Mouse (Mus musculus) liver, embryonic 18 days (tissue): Measurements from ENCODE around the gene Krtap4-1. TPM values are rescaled to one million over a fixed set of nuclear protein-coding genes. Genes with fewer than 3 reads are reported as not detected.

Experiments used
- polyA plus RNA-seq: library from polyadenylated mRNA; depleted of rRNA; stranded (reverse); fragments of >200 nt; gene quantifications from 2 replicates; pipeline ENCODE4 v1.2.3, GENCODE M21; 2012; rRNA removed

Gene Krtap4-1
- not detected in 2 replicates for polyA plus RNA-seq

GRCm38 (mm10) chr11:99628138-99628537, at the start of gene Krtap4-1:
Gene Krtap4-1 (minus strand): TSS chr11:99628238.

GRCm38 (mm10) chr11:99665860-99666259, 37.8 kb upstream of the Krtap4-1 start, which contains the start of gene Krtap4-6:
Gene Krtap4-6 (minus strand): TSS chr11:99665960.

GRCm38 (mm10) chr11:99658467-99659010, 30.5 kb upstream of the Krtap4-1 start, which contains the start of gene Gm11563:
Gene Gm11563 (minus strand): TSS chr11:99658960.

GRCm38 (mm10) chr11:99650136-99650535, 22.1 kb upstream of the Krtap4-1 start, which contains the start of gene Gm11555:
Gene Gm11555 (minus strand): TSS chr11:99650236.

GRCm38 (mm10) chr11:99643635-99644139, 15.6 kb upstream of the Krtap4-1 start, which contains the start of gene Krtap4-7:
Gene Krtap4-7 (minus strand): TSS chr11:99644089.

GRCm38 (mm10) chr11:99634653-99635134, 6.7 kb upstream of the Krtap4-1 start, which contains the start of gene Krtap4-2:
Gene Krtap4-2 (minus strand): TSS chr11:99635084.

GRCm38 (mm10) chr11:99620335-99620734, 7.7 kb downstream of the Krtap4-1 start, which contains the start of gene Gm11562:
Gene Gm11562 (minus strand): TSS chr11:99620435.

GRCm38 (mm10) chr11:99614796-99615363, 13.2 kb downstream of the Krtap4-1 start, which contains the start of gene Krtap2-4:
Gene Krtap2-4 (minus strand): TSS chr11:99614846.

GRCm38 (mm10) chr11:99610089-99610488, 17.9 kb downstream of the Krtap4-1 start, which contains the start of gene Gm11937:
Gene Gm11937 (minus strand): TSS chr11:99610189.

GRCm38 (mm10) chr11:99603208-99603607, 24.8 kb downstream of the Krtap4-1 start, which contains the start of gene Gm11938:
Gene Gm11938 (minus strand): TSS chr11:99603308.

GRCm38 (mm10) chr11:99597742-99598141, 30.3 kb downstream of the Krtap4-1 start, which contains the start of gene Krtap9-3:
Gene Krtap9-3 (minus strand): TSS chr11:99598105.

GRCm38 (mm10) chr11:99590981-99591380, 37.1 kb downstream of the Krtap4-1 start, which contains the start of gene Krtap1-3:
Gene Krtap1-3 (minus strand): TSS chr11:99591339.

GRCm38 (mm10) chr11:99583245-99583704, 44.8 kb downstream of the Krtap4-1 start, which contains the start of gene Krtap1-4:
Gene Krtap1-4 (minus strand): TSS chr11:99583654.

GRCm38 (mm10) chr11:99580636-99581035, 47.4 kb downstream of the Krtap4-1 start, which contains the start of gene Krtap1-5:
Gene Krtap1-5 (minus strand): TSS chr11:99581016.

Other genes starting within 250 kb of the Krtap4-1 start
- gene Krt10, start 238.9 kb downstream of the Krtap4-1 start, polyA plus RNA-seq, result 1.5 and 1.7 TPM in 2 replicates
- gene Krt12, start 206.0 kb downstream of the Krtap4-1 start, polyA plus RNA-seq, result 0.05 TPM in 1 of 2 replicates, not detected in the other
- gene Krt20, start 190.1 kb downstream of the Krtap4-1 start, polyA plus RNA-seq, result 12.1 and 18.7 TPM in 2 replicates
- gene Krt23, start 135.1 kb downstream of the Krtap4-1 start, polyA plus RNA-seq, result 4.7 and 5.5 TPM in 2 replicates
- not detected in 2 replicates for gene Krt39, start 106.9 kb downstream of the Krtap4-1 start, polyA plus RNA-seq
- gene Krt40, start 85.1 kb downstream of the Krtap4-1 start, polyA plus RNA-seq, result not detected in 2 replicates
- not detected in 2 replicates for gene Krtap3-3, start 77.4 kb downstream of the Krtap4-1 start, polyA plus RNA-seq
- gene Krtap3-2, start 71.4 kb downstream of the Krtap4-1 start, polyA plus RNA-seq, result not detected in 2 replicates
- gene Gm11939, start 68.8 kb downstream of the Krtap4-1 start, polyA plus RNA-seq, result not detected in 2 replicates
- not detected in 2 replicates for gene Krtap3-1, start 61.6 kb downstream of the Krtap4-1 start, polyA plus RNA-seq
- not detected in 2 replicates for gene Krtap1-5, start 47.2 kb downstream of the Krtap4-1 start, polyA plus RNA-seq
- not detected in 2 replicates for gene Krtap1-4, start 44.6 kb downstream of the Krtap4-1 start, polyA plus RNA-seq
- gene Krtap1-3, start 36.9 kb downstream of the Krtap4-1 start, polyA plus RNA-seq, result not detected in 2 replicates
- not detected in 2 replicates for gene Krtap9-3, start 30.1 kb downstream of the Krtap4-1 start, polyA plus RNA-seq
- gene Gm11938, start 24.9 kb downstream of the Krtap4-1 start, polyA plus RNA-seq, result not detected in 2 replicates
- gene Gm11937, start 18.0 kb downstream of the Krtap4-1 start, polyA plus RNA-seq, result not detected in 2 replicates
- not detected in 2 replicates for gene Krtap2-4, start 13.4 kb downstream of the Krtap4-1 start, polyA plus RNA-seq
- gene Gm11562, start 7.8 kb downstream of the Krtap4-1 start, polyA plus RNA-seq, result not detected in 2 replicates
- gene Krtap4-2, start 6.8 kb upstream of the Krtap4-1 start, polyA plus RNA-seq, result not detected in 2 replicates
- gene Krtap4-7, start 15.9 kb upstream of the Krtap4-1 start, polyA plus RNA-seq, result not detected in 2 replicates
- not detected in 2 replicates for gene Gm11555, start 22.0 kb upstream of the Krtap4-1 start, polyA plus RNA-seq
- not detected in 2 replicates for gene Gm11563, start 30.7 kb upstream of the Krtap4-1 start, polyA plus RNA-seq
- gene Krtap4-6, start 37.7 kb upstream of the Krtap4-1 start, polyA plus RNA-seq, result not detected in 2 replicates
- gene Gm14190, start 62.5 kb upstream of the Krtap4-1 start, polyA plus RNA-seq, result not detected in 2 replicates
- not detected in 2 replicates for gene Gm14180, start 106.1 kb upstream of the Krtap4-1 start, polyA plus RNA-seq
- not detected in 2 replicates for gene Gm11595, start 144.7 kb upstream of the Krtap4-1 start, polyA plus RNA-seq
- not detected in 2 replicates for gene Krtap4-8, start 152.5 kb upstream of the Krtap4-1 start, polyA plus RNA-seq
- not detected in 2 replicates for gene Krtap4-9, start 157.0 kb upstream of the Krtap4-1 start, polyA plus RNA-seq
- gene Gm11596, start 165.2 kb upstream of the Krtap4-1 start, polyA plus RNA-seq, result not detected in 2 replicates
- gene Gm11569, start 170.7 kb upstream of the Krtap4-1 start, polyA plus RNA-seq, result not detected in 2 replicates
- gene Gm11554, start 176.2 kb upstream of the Krtap4-1 start, polyA plus RNA-seq, result not detected in 2 replicates
- gene Krtap4-13, start 181.7 kb upstream of the Krtap4-1 start, polyA plus RNA-seq, result not detected in 2 replicates
- not detected in 2 replicates for gene Gm11564, start 187.4 kb upstream of the Krtap4-1 start, polyA plus RNA-seq
- gene 2300003K06Rik, start 209.8 kb upstream of the Krtap4-1 start, polyA plus RNA-seq, result not detected in 2 replicates
- not detected in 2 replicates for gene Krtap4-16, start 223.4 kb upstream of the Krtap4-1 start, polyA plus RNA-seq
- gene Gm11568, start 229.7 kb upstream of the Krtap4-1 start, polyA plus RNA-seq, result not detected in 2 replicates
- not detected in 2 replicates for gene Gm11559, start 236.2 kb upstream of the Krtap4-1 start, polyA plus RNA-seq
- not detected in 2 replicates for gene Krtap9-1, start 245.2 kb upstream of the Krtap4-1 start, polyA plus RNA-seq